Mouse (Mus musculus) cerebellum, adult 2 months (tissue): ENCODE measurements at regions not wholly inside any gene's neighbourhood (a gene's known extent, or its start where the extent isn't known, plus 50 kb on each side); places are given as distances from the start of the nearest gene placed in this dataset.
A peak's percentile ranks its signal among the peaks of the same experiment; 100 is the strongest.

Experiments
- CTCF ChIP-seq: fragments of 200-500 bp; IDR thresholded peaks from 2 replicates; pipeline ENCODE4 v1.5.1; 2011; ENCODE audit warnings: low read depth, mild to moderate bottlenecking, control low read depth, low read length, moderate library complexity, borderline replicate concordance; ENCODE audit not compliant: insufficient read depth
- POLR2A ChIP-seq: fragments of 200-500 bp; IDR thresholded peaks from 2 replicates; pipeline ENCODE4 v1.6.1; 2011; ENCODE audit warnings: low read length, control low read depth, borderline replicate concordance; ENCODE audit not compliant: insufficient read depth

- no peak for TF ChIP-seq POLR2A
- peak; percentile 69 for TF ChIP-seq CTCF
Observed at GRCm38 (mm10) chr5:133585181-133585580, 514.3 kb upstream of the Castor2 start.
